Mouse (Mus musculus) bone marrow, adult 2 months (tissue): ENCODE data around the gene Abca7.

ENCODE experiments used
- CTCF ChIP-seq: fragments of 200-500 bp; IDR thresholded peaks from 2 replicates; pipeline ENCODE4 v1.5.1; 2011; ENCODE audit warnings: low read length, control low read depth; ENCODE audit not compliant: control insufficient read depth, insufficient read depth
- POLR2A ChIP-seq: fragments of 200-500 bp; IDR thresholded peaks from 2 replicates; pipeline ENCODE4 v1.6.1; 2011; ENCODE audit warnings: low read depth, mild to moderate bottlenecking, control low read depth, low read length, borderline replicate concordance; ENCODE audit not compliant: control insufficient read depth

DNA sequence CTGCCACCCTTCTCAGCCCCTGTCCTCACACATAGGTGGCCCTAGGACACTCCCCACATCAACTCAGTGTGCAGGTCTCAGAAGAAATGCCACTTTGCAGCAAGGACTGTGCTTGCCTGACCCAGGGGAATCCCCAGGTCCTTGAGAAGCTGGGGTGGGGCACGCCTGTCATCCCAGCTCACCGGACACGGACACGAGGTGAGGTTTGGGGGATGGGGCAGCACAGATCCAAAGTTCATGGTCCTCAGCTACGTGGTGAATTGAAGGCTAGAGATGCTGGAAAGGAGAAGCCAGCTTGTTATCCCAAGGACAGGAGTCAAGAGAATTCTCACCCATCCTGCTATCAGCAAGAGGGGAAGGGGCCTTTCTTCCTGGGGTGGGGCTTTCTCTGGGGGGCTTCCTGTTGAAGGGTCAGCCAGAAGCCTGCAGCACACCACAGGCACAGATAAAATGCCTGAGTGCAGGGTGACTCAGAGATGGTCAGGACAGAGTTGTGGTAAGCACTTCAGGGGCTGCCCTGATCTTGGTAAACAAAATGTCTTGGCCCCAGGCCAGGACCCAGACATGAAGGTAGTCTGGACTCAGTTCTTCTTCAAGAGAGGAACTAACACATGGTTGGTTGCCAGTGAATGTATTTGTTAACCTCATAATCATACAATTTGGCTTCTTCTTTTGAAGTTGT is 36.6 kb downstream of the Abca7 start:
- TF ChIP-seq CTCF (no peak), POLR2A (no peak)
